Mouse (Mus musculus) liver, embryonic 11.5 days (tissue): ENCODE measurements around the gene Snx30. TPM values are rescaled to one million over a fixed set of nuclear protein-coding genes. Genes with fewer than 3 reads are reported as not detected.

ENCODE experiments used
- ATAC-seq: fragments of 200-750 bp; cut with Nextera tagmentation; replicated peaks from 2 replicates; pipeline ENCODE4 v1.8.0; 2017; ENCODE audit warnings: moderate number of reproducible peaks, mild to moderate bottlenecking, moderate TSS enrichment, moderate library complexity; ENCODE audit not compliant: low FRiP score
- DNase-seq: peaks from one replicate; pipeline ENCODE4 v3.0.0-alpha.2; 2017; ENCODE audit warnings: low spot score
- H3K27ac ChIP-seq: fragments of 300-500 bp; sonication (generic); 2 replicates; pipeline ENCODE4 v1.5.1; 2014; ENCODE audit warnings: mild to moderate bottlenecking, low read depth, low read length, control low read depth
- H3K27me3 ChIP-seq: fragments of 300-500 bp; sonication (generic); replicated peaks from 2 replicates; pipeline ENCODE4 v1.6.1; 2014; ENCODE audit warnings: low read length, mixed read lengths; ENCODE audit not compliant: control insufficient read depth, insufficient read depth
- H3K36me3 ChIP-seq: fragments of 300-500 bp; sonication (generic); 2 replicates; pipeline ENCODE4 v1.6.1; 2014; ENCODE audit warnings: mild to moderate bottlenecking, low read length, moderate library complexity, mixed read lengths; ENCODE audit not compliant: control insufficient read depth, insufficient read depth
- H3K4me1 ChIP-seq: fragments of 300-500 bp; sonication (generic); replicated peaks from 2 replicates; pipeline ENCODE4 v1.6.1; 2014; ENCODE audit warnings: low read length, mixed read lengths; ENCODE audit not compliant: control insufficient read depth, insufficient read depth
- H3K4me2 ChIP-seq: fragments of 300-500 bp; sonication (generic); 2 replicates; pipeline ENCODE4 v1.6.1; 2014; ENCODE audit warnings: mild to moderate bottlenecking, control low read depth, moderate library complexity
- H3K4me3 ChIP-seq: fragments of 300-500 bp; sonication (generic); 2 replicates; pipeline ENCODE4 v1.5.1; 2014; ENCODE audit warnings: low read depth, low read length, control low read depth
- H3K9ac ChIP-seq: fragments of 300-500 bp; sonication (generic); 2 replicates; pipeline ENCODE4 v1.6.1; 2014; ENCODE audit warnings: low read depth, low read length, control low read depth
- H3K9me3 ChIP-seq: fragments of 300-500 bp; sonication (generic); 2 replicates; pipeline ENCODE4 v1.6.1; 2016; ENCODE audit warnings: low read length, inconsistent platforms, mixed read lengths; ENCODE audit not compliant: control insufficient read depth
- WGBS: fragments of 180-500 bp; shearing (Covaris S2); extraction: QIAGEN DNeasy Blood & Tissue Kit; methylation state at CpG from one replicate; pipeline ENCODE4 v1.1.7; 2014; 5-methylcytosine and 5-hydroxymethylcytosine counted together
- polyA plus RNA-seq: library from polyadenylated mRNA; unstranded; fragments of >200 nt; fragmentation: Nextera tagmentation; extraction: Ambion mirVana; gene quantifications from 2 replicates; pipeline ENCODE4 v1.2.1, GENCODE M21; 2014

Gene Snx30
- polyA plus RNA-seq, 1 experiment from 2014 or later: 5.7 TPM

DNA sequence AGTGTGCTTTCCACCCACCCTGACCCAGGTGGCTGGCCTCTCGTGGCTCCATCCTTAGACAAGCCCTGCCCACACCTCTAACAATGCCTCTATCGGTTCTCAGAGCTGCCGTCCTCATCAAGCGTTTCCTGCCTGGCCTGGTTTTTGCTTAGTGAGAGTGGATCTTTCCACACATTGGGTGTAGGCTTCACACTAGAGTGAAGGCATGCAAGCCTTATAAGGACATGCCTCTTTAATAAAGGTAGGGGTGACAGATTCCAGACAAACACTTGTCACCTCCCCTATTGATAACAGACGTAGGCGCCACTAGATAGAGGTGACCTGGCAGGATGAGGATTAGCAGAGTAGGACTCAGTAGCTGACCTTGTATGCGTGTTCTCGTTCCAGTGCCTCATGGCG lies 92.9 kb downstream of the Snx30 start:
- Histone ChIP-seq H3K4me1 (no peaks in the 10 kb centered on the region), H3K27ac (no peak overlapping the region), H3K9ac (no peak overlapping the region), H3K4me3 (no peak overlapping the region), H3K36me3 (no peaks in the 10 kb centered on the region), H3K4me2 (no peak overlapping the region), H3K27me3 (no peaks in the 10 kb centered on the region), H3K9me3 (no peaks in the 10 kb centered on the region)
- no peak for ATAC-seq
- DNase-seq: no peak
- WGBS: 68% methylated on average over 9 of the region's 9 CpGs

DNA sequence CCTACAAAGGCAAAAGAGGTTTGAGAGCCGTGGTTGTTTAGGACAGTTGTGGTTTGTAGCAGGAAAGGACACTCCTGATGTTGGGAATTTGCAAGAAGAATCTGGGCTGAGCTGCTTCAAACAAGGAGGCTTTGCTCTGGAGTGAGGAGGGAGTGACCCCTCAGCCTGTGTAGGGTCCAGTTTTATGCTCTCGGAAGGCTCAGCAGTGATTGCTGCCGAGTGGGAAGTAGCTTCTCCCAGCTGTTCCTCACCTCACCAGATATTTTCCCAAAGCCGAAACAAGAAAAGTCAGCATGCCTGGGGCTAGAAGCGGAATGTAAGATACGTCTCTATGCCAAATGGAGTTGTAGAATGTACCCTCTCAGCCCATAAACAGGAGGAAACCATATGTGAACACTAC lies 96.2 kb downstream of the Snx30 start:
- H3K36me3 ChIP-seq: no peaks in the 10 kb centered on the region

DNA sequence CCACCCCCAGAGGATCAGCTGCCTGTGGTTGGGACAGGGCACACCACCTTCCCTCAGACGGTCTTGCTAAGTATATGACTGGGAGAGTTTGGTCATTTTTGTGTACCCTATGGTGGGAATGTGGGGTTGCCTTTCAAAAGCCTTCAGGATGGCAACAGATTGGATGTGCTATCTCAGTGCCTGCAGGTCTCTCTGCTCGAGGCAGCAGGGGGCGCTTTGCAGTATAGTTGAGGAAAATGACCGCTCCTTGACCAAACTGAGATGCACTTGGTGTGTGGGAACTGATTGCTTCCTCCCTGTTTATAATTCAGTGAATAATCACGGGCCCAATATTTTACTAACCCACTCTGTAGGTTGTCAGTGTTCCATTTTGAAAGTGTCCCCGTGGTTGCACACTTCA lies 96.9 kb downstream of the Snx30 start:
- DNase-seq: no peak
- no peaks in the 10 kb centered on the region for H3K36me3 ChIP-seq
- H3K27me3 ChIP-seq: no peaks in the 10 kb centered on the region
- WGBS: 58% methylated on average over 6 of the region's 6 CpGs
- H3K4me2 ChIP-seq: no peak overlapping the region
- no peaks in the 10 kb centered on the region for H3K9me3 ChIP-seq
- H3K4me1 ChIP-seq: no peaks in the 10 kb centered on the region
- no peak overlapping the region for H3K27ac ChIP-seq
- no peak overlapping the region for H3K4me3 ChIP-seq
- H3K9ac ChIP-seq: no peak overlapping the region
- ATAC-seq: no peak

More for the DNA sequence above, 96.2 kb downstream of the Snx30 start:
- Histone ChIP-seq H3K4me2 (no peak overlapping the region), H3K4me1 (no peaks in the 10 kb centered on the region), H3K27me3 (no peaks in the 10 kb centered on the region), H3K4me3 (no peak overlapping the region), H3K9me3 (no peaks in the 10 kb centered on the region), H3K9ac (no peak overlapping the region), H3K27ac (no peak overlapping the region)
- DNase-seq (no peak), ATAC-seq (no peak)
- WGBS: 89% methylated on average over 6 of the region's 6 CpGs

DNA sequence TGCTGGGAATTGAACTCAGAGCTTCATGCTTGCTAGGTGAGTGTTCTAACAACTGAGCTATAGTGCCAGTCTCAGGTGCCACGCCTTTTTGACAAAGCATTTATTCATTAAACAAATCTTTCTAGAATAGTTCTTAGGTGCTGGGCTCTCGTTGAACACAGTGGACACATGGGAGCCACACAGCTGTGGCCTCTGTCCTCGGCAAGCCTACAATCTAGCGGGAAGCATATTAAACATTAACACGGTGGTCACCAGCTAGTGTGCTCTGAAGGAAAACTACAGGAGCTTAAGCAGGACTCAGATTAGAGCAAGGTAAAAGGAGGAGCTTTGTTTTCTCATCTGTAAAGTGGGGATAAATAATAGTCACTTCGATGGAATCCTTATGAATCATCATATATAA lies 101.5 kb downstream of the Snx30 start:
- Histone ChIP-seq H3K27ac (no peak overlapping the region), H3K36me3 (no peaks in the 10 kb centered on the region), H3K9me3 (no peaks in the 10 kb centered on the region), H3K4me2 (no peak overlapping the region), H3K4me1 (no peaks in the 10 kb centered on the region), H3K4me3 (no peak overlapping the region), H3K9ac (no peak overlapping the region), H3K27me3 (no peaks in the 10 kb centered on the region)
- no peak for ATAC-seq
- WGBS: 77% methylated on average over 6 of the region's 6 CpGs
- DNase-seq: no peak

DNA sequence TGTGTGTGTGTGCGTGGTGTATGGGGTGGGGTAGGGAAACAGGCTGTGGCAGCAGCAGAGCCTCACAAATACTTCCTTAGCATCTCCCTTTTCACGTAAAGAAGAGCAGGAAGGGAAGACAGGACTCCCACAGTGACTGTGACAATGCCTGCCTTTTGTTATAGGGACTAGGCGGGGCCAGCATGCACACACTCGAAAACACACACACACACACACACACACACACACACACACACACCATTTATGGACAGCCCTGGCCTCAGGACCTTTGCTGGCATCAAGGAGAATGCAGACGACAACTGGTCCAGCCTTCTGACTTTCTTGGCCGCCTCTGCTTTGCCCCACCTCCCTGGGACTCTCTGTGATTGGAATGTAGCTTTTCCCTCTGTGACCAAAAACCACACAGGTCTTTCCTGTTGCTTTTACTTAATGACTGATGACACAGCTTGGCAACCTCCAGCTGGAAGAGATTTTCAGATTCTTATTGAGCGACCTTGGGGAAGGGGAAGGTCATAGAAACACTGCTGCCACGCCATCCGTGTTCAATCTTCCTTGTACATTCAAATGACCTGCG lies 102.1 kb downstream of the Snx30 start:
- H3K9me3 ChIP-seq: no peaks in the 10 kb centered on the region
- H3K4me1 ChIP-seq: no peaks in the 10 kb centered on the region
- H3K27ac ChIP-seq: no peak overlapping the region
- H3K36me3 ChIP-seq: no peaks in the 10 kb centered on the region
- no peak for DNase-seq
- 0 out of 2 replicates have a peak, but pooled peaks cover 2% of the 10 kb centered on the region for H3K27me3 ChIP-seq
- WGBS: 57% methylated on average over 10 of the region's 10 CpGs
- no peak overlapping the region for H3K9ac ChIP-seq
- no peak overlapping the region for H3K4me3 ChIP-seq
- ATAC-seq: no peak
- no peak overlapping the region for H3K4me2 ChIP-seq

DNA sequence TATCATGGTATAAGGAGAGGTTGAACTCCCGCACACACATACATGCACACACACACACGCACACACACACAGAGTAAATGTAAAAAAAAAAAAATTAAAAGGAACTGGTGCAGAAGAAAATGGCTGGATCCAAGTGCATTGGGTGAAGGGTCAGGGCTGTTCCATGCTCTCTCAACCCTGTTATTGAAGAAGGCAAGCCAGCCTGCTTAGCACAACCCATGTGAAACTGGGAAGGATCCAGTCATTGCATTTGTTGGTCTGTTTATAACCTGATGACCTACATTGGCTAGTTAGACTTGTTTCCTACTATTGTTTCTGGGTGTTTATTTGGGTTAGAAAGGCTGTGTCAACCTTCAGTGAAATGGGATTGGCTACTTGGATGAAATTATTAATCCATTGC lies 103.1 kb downstream of the Snx30 start:
- Histone ChIP-seq H3K4me2 (no peak overlapping the region), H3K9ac (no peak overlapping the region), H3K27me3 (peaks cover 7% of the 10 kb centered on the region), H3K9me3 (no peaks in the 10 kb centered on the region), H3K36me3 (no peaks in the 10 kb centered on the region), H3K4me3 (no peak overlapping the region), H3K27ac (no peak overlapping the region), H3K4me1 (no peaks in the 10 kb centered on the region)
- ATAC-seq: no peak
- no peak for DNase-seq
- 88% methylated on average over 2 of the region's 2 CpGs for WGBS

DNA sequence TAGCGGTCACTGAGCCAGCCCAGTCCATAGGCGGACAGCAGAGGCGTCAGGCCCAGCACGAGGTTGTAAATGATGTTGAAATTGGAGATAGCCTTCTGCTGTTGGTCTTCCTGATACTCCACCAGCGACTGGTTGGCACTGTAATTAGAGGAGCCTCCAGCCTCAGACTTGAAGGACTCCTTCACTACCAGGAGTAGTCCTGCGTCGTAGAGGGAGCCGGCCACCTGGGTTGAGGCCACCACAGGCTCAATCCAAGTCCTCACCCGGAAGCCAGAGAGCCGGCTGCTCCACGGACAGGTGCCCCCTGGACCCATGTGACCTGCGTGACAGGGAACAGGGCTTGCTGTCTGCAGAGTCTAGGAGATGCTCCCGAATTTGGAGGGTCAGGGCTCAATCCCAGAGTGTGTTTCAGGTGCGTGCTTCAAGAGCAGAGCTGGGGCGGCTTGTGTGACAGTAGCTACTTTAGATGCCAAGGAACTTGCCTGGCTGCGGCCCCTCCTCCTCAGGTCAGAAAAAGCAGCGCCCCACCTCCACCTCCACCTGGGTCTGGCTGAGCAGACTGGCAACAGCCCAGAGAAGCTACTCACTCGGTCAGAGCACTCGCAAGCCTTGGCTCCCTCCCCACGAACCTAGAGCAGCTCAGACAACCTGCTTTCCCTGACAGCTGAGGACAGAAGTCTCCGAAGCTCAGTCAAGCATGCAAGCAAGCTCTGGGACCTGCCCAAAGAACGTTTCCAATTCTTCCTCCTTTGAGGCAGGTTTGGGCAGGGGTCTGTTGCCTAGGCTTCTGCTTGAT lies 109.2 kb downstream of the Snx30 start, which contains the start of gene Slc46a2:
TSS of gene Slc46a2 (minus strand) at position 449 of the 796 bp plus-strand sequence.
- no peak for ATAC-seq
- no peak within 1 kb of the TSS for H3K27ac ChIP-seq
- no peaks in the 10 kb centered on the region for H3K36me3 ChIP-seq
- no peak within 1 kb of the TSS for H3K9ac ChIP-seq
- H3K4me1 ChIP-seq: no peaks in the 10 kb centered on the region
- no peak for DNase-seq
- H3K4me2 ChIP-seq: no peak within 1 kb of the TSS
- H3K9me3 ChIP-seq: no peaks in the 10 kb centered on the region
- 20% methylated on average over 22 of the region's 22 CpGs for WGBS
- H3K4me3 ChIP-seq: no peak within 1 kb of the TSS
- peaks cover 25% of the 10 kb centered on the region for H3K27me3 ChIP-seq

DNA sequence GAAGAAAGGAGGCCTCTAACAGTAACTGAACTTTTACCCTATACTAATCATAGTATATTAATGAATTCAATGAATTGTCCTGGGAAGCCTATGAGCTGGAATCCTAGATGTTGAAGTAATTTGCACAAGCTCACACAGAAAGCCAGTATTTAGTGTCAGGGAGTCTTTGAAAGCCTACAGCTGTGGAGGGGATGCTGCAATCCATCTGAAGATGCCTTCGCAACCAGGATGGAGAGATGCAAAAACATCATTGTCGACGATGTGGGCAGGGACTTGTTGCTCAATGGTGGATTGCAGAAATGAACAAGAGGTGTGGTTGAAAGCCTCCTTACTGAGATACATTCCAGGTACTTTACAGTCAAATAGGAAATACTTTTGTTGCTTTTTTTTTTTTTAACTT lies 112.3 kb downstream of the Snx30 start:
- Histone ChIP-seq H3K27ac (no peak overlapping the region), H3K4me2 (no peak overlapping the region), H3K36me3 (no peaks in the 10 kb centered on the region), H3K4me1 (no peaks in the 10 kb centered on the region), H3K27me3 (peaks cover 21% of the 10 kb centered on the region), H3K9ac (no peak overlapping the region), H3K4me3 (no peak overlapping the region), H3K9me3 (no peaks in the 10 kb centered on the region)
- 89% methylated on average over 3 of the region's 3 CpGs for WGBS
- ATAC-seq: no peak
- DNase-seq: no peak

DNA sequence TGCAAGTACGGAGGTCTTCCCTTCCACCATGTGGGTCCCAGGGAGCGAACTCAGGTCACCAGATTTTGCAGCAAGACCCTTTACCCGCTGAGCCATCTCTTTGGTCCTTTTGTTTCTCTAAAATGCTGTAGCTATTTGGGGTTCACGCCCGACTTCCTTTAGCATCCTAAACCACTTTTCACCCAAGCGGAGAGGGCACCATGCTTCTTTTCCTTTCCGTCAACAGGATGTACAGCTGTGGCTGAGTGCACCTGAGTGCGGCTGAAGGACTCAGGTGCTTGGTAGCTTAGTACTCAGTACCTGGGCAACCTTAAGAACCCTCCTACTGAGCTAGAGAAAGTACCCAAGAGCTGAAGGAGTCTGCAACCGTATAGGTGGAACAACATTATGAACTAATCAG lies 119.4 kb downstream of the Snx30 start:
- H3K9ac ChIP-seq: no peak overlapping the region
- ATAC-seq (no peak), DNase-seq (no peak)
- no peak overlapping the region for H3K4me3 ChIP-seq
- H3K4me1 ChIP-seq: no peaks in the 10 kb centered on the region
- no peak overlapping the region for H3K27ac ChIP-seq
- H3K36me3 ChIP-seq: no peaks in the 10 kb centered on the region
- 86% methylated on average over 9 of the region's 9 CpGs for WGBS
- H3K4me2 ChIP-seq: no peak overlapping the region
- H3K9me3 ChIP-seq: no peaks in the 10 kb centered on the region
- no peaks in the 10 kb centered on the region for H3K27me3 ChIP-seq
